Mouse (Mus musculus) gastrocnemius, postnatal 10 days (tissue): ENCODE data around the gene Mov10. TPM values are rescaled to one million over a fixed set of nuclear protein-coding genes. Genes with fewer than 3 reads are reported as not detected.
"Not testable (repeated sequence)": the region's sequence is repeated elsewhere in the genome, so short reads cannot be mapped to it uniquely, and the experiment has no call there.

ENCODE experiments used
- DNase-seq: peaks from one replicate; pipeline ENCODE4 v3.0.0; 2021; ENCODE audit warnings: mixed read lengths
- long read RNA-seq, 2 experiments: library from polyadenylated mRNA; stranded (forward); transcript quantifications; one replicate each; pipeline ENCODE4 v2.0.0; 2021
- total RNA-seq, 2 experiments: library from RNA; stranded (reverse); gene quantifications; 2 replicates each; pipeline ENCODE4 v1.2.3; 2021

The Mov10 gene
- total RNA-seq = 1 to 10 TPM; 5.5 to 8.7 TPM
- long read RNA-seq, experiment 1, partial matches to known transcripts = 12 of 18 reads
- long read RNA-seq, experiment 1, other reads (novel, unspliced or antisense) = 3 of 18 reads
- long read RNA-seq, experiment 2, partial matches to known transcripts = 6 of 12 reads
- long read RNA-seq, experiment 2, other reads (novel, unspliced or antisense) = 6 of 12 reads

DNA sequence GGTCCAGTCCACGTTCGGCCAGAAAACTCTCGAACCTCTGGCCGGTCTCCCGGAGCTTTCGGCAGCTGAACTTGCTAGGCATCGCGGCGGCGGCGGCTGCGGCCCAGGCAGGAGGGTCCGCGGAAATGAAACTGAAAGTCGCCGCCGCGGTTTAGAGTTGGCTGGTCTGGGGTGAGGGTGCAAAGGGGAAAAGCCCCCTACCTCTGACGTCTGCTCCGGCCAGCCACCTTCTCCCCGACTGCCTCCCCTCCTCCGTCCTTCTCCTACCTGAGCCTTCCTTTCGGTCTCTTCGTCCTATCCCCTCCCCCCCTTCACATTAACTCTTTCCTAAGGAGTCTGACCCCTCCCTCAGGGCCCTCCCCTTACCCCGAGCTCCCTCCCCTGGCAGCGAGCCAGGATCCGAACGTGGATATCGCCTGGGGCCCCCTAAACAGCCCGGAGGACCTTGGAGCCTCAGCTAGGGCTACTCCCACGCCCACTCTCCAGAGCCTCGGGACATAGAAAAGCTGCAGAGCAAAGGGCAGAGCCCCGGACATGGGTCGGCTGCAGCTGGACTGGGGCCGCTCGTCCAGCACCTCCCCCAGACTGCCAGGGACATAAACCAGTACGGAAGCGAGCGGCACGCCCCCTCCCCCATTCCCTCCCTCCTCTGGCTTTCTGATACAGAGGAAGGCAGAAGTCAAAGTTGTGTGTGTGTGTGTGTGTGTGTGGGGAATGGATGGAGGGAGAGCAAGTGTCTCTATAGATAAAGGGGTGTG is at the start of gene Mov10:
Mov10 (minus strand) TSS at position 573 of the 758 bp plus-strand sequence.
- peak; percentile 74 for DNase-seq

DNA sequence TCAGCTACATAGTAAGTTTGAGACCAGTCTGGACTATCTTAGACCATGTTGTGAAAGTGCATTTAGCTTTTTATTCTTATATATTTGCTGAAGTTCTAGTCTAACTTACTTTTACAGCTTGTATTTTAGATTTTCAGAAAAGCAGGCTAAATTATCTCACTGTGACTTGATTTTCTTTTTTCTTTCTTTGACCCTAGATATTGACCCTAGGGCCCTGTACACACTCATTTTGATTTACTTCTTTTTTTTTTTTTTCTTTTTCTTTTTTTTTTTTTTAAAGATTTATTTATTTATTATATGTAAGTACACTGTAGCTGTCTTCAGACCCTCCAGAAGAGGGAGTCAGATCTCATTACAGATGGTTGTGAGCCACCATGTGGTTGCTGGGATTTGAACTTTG is 48.3 kb upstream of the Mov10 start:
- DNase-seq = not testable (repeated sequence)

DNA sequence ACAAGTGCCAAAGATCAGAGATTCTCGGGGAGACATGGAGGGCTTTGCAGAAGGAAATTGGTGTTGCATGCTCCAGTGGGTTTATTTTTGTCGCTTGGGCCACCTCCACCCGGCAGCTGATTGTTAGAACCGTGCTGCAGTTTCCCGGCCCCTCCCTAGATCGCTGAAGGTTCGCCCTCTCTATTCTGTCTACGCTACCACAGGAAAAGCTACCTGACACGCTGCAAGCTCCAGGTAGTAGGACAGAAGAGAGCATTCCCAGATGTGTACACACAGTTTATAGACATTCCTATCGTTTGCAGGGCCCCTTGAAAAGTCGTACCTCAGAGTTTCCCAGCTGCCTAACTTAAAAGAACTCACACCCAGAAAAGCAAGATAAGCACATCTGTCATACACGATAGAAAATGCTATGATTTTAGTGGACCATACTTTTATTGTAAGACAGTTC is 47.0 kb upstream of the Mov10 start:
- no peak for DNase-seq

DNA sequence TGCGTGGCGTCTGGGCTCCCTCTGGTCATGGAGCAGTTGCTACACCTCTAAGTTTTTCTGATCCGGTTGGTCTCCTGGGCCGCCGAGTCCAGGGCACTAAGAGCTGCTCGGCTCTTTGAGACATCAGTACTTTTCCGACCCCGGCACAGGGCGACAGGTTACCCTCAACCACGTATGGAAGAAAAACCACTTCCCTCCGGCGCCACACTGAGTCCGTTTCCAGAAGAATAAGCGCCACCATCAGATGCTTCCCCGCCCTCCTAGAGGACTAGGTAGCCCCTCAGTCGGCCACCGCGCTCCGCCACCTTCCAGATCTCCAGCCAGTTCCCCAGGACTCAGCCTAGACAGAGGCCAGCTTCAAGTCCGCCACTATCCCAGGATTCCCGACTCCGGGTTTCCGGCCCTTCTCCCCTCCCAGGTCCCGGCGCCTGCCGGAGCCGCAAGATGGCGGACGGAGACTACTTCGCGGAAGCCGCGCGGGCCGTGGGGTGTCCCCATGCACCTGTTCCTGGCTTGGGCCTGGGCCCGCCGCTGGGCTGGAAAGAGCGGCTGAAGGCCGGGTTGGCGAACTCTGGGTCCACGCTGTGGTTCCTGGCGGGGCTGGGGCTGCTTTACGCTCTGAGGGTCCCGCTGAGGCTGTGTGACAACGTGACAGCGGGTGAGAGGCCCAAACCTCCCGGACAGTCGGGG is 46.4 kb upstream of the Mov10 start:
- DNase-seq = peak; percentile 89

DNA sequence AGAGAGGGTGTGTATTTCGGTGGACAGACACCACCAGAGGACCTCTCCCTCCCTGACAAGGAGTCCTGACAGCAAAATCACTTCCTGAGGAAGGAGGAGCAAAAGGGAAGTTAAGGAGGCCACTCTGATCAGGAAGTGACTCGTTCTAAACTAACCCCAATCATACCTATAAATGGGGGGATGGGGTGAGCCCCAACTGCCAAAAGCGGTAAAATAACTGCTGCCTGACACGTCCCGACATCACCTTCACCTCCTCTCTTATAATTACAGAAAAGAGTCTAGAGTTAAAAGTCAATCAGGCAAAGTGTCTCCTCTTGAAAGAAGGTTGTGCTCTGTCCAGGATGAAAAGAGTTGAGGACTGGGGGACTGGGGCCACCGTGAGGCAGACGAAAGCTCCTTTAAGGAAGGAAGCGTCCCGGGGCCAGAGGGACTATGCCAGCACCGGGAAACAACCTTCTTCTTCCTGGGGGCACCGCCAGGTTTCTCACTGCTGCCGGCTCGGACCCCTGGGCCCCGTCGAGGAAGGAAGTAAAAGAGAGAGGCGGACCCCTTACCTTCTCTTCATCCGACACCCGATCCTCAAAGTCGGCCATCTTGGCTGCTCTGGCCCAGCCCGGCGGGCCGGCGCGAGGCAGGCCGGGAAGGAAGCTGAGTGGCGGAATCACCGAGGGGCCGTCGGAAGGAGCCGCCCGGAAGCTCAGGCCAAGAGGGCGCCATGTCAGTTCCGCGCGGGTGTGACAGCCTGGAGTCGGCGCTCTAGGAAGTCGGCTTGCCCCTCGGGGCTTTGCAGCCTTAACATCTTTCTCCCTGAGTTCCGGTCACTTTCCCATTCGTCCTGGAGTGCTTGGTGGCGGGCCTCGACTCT is 45.7 kb upstream of the Mov10 start, which contains the start of the genes St7l and Capza1:
St7l (plus strand) TSS at position 220 of the 865 bp plus-strand sequence.
Capza1 (minus strand) TSS at position 720 of the 865 bp plus-strand sequence.
- peak; percentile 89 for DNase-seq

DNA sequence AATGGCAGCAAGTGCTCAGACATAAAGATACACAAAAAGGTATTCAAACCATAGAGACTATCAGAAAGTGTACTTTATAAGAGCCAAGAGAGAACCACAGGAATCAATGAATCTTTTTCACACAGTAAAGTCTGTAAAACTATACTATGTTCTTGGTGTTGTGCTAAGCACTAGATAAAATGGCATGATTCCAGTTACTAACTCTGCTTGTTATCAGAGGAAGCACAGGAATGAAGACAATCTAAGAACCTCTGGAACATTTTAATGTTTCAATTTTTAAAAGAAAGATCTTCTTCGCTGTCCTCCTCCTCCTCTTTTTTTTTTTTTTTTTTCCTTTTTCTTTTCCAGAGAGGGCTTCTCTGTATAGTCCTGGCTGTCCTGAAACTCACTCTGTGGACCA is 40.2 kb upstream of the Mov10 start:
- DNase-seq = no peak

DNA sequence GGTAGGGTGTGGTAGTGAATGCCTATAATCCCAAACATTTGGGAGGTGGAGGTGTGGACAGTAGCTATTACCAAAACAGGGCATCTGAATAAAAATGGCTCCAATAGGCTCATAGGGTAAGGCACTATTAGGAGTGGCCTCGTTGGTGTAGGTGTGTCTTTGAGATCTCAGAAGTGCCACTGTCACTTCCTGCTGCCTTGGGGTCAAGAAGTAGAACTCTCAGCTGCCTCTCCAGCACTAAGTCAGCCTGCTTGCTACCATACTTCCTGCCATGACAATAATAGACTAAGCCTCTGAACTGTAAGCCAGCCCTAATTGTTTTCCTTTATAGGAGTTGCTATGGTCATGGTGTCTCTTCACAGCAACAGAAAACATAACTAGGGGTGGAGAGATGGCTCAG is 37.7 kb upstream of the Mov10 start:
- no peak for DNase-seq

DNA sequence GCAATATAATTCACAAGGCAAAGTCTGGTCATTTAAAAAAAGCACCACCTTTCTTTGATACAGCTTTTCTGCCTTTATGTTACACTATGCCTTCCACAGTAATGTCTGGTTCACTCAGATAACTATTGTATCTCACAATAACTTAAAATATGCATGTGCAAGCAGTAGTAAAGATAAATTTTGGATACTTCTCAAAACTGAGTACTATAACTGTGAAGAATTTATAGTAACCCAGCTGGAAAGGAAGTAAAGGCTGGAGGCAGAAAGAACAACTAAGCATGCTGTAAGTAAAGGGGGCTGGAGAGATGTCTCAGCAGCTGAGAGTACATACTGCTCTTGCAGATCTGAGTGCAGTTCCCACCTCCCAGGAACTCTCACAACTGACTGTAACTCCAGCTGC is 36.5 kb upstream of the Mov10 start:
- no peak for DNase-seq

DNA sequence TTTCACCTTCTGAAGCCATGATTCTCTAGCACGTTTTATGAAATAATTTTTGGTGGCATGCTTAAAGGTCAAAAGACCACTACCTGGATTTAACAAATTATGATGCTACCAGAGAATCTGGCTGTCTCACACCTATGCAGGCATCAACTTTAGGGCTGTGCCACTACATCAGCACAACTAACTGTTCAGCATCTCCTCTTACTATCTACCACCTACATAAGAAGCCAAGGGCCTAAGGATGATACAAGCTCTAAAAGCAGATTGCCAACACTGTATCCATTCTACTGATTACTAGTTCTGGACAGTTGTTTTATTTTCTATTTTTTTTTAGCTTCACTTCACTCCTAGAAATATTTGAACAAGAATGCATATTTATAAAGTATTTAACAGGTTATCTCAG is 36.1 kb upstream of the Mov10 start:
- DNase-seq = no peak

DNA sequence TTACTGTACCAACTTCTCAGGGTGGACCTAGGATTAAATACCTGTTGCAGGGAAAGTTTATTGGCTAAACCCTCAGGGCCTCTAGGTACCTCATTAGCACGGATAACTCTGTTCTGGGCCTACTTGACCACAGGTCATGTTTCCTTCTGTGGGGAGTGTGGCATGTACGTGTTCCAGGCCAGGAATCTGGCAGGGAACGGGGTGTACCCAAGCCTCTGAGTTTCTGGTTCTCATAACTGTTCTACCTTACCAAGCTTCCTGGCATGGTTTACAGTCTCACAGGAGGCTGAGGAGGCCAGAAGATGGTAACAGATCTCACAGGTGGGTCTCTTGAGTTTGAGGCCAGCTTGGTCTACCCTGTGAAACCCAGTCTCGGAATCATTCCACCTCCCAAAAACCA is 28.2 kb upstream of the Mov10 start:
- DNase-seq = no peak

DNA sequence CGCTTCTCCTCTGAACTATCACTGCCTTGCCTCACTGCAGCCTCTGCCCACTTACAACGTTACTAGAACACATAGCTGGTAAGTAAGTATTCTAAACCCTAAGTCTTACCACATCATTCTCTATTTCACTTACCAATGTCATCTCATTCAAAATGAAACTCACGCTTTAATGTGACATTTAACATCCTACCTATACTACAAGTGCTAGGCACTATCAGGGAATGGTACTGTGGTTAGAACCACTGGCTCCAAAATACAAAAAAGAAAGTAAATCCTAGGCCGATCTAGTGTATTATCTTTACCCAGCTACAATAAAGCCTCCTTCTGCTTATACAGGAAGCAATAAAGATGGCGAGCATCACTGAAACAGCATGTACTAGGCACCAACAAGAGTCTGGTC is 22.7 kb upstream of the Mov10 start:
- DNase-seq = no peak

DNA sequence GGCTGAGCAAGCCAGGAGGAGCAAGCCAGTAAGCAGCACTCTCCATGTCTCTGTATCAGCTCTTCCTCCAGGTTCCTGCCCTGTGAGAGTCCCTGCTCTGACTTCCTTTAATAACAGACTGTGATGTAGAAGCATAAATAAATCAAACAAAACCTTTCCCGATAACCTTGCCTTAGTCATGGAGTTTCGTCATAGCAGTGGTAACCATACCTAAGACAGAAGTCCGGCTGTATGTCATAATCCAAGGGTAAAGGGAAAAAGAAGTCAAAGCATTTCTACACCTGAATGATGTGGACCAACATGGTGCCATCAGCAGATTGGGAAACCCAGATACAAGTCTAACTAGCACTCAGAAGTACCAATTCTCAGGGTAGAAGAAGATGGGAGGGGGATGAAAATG is 17.4 kb upstream of the Mov10 start:
- no peak for DNase-seq

DNA sequence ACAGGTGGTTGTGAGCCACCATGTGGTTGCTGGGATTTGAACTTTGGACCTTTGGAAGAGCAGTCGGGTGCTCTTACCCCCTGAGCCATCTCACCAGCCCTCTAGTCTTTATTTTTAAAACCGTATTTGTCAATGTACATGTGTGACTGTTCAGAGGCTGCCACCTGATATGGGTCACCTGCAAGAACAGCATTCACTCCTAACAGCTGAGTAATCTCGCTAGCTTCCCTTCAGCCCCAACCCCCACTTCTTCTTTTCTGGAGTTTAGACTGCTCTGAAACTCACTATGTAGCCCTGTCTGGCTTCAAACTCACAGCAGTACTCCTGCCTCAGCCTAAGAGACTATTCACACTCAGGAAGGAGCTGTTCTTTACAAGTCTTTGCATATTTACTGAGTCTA is 4.0 kb upstream of the Mov10 start:
- DNase-seq = no peak

DNA sequence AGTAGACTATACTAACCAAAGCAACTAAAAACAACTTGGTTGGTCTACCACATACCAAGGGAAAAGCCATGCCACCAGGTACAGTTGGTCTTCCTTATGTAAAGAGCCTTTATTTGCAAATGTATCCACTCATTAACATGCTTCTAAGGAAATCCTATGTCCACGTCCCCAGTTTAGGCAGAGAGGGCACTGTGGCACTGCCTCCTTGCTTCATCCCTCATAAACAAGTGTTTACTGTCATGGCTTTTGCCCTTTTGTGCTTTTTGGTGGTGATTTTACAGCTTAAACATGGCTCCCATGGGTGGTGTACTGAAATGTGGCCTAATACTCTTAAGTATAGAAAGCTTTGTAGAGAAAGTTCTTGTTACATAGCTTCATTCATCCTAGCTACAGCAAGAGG is 2.1 kb upstream of the Mov10 start:
- DNase-seq = no peak

DNA sequence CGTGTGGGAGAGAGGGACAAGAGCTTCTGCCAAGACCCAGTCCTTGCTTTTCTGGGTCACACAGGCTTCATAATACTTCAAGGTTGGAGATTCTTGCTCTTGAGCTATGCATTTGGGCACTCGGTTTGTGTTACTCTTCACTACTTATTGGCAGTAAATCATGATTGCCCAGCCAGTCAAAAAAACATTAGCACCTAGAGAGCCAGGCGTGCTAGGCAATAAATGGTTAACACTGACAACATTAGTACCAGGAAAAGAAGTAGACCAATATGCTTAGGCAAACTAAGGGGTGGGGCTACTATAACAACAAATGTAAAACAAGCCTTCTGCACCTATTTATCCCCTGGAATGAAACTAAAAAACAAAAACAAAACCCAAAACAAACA is 379 bp upstream of the Mov10 start:
- no peak for DNase-seq

DNA sequence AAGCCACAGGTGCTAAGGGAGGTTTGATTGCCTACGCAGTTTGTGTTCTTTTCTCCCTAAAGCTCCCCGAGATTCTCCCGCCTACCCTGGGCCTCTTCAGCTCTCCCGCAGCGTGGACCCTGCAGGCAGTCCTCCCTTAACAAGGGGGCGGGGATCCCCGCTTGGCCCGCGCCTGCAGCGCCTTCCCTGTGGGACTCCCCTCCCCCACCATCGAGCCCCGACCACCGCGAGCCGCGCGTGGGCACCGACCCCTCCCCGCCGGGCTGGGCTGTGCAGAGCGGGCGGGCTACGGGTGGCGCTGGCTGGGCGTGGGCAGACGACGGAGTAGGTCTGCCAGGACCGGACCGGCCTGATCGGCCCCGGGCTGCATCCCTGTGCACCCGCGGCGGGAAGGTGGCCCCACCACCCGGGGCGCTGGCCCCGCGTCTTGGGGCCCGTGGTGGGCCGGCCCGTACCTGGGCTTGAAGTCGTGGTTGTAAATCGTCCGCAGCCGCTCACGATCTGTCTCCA is 827 bp downstream of the Mov10 start:
- DNase-seq = peak; percentile 69

DNA sequence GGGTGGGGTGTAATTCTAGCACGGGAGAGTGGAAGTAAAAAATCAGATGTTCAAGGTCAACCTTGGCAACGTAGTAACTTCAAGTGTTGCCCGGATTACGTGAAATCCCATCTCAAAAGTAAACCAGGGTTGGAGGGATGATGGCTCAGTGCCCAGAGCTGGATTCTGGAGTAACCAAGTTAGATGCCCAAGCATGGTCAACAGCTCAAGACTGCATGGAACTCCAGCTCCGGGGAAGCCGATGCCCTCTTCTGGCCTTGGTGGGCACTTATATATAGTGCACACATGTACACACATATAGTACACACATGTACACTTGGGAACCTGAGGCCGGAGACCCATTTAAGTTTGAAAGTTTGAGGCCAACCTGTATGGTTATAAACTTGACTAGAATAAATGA is 2.2 kb downstream of the Mov10 start:
- DNase-seq = no peak

DNA sequence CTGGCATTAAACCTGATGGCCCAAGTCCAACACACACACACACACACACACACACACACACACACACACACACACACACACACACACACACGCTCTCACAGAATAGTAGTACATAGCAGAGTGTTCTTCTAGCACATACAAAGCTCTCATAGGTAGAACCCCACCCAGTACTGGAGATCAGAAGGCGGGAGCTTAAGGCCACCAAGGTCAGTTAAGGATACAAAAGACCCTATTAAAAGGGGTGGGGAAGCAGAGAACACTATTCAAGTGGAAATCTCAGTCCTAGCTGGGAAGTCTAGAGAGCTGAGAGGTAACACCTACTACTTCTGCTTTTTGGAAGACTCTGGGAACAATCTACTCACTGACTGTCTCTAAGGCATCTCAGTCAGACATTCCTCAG is 3.0 kb downstream of the Mov10 start:
- no peak for DNase-seq

DNA sequence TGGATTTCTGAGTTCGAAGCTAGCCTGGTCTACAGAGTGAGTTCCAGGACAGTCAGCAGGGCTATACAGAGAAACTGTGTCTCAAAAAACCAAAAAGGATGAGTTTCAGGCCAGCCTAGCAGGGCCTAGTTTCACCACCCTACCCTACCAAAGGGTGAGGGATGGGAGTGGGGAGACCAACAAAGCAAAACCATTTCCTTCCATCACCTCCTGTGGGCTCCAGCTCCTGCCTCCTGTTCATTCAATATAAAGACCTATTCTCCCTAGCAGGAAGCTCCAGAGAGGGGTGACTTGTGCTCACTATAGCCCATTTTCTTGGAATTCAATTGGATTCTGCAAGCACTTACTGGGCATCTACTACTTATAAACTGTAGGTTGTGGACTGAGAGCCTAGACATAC is 3.6 kb downstream of the Mov10 start:
- DNase-seq = no peak

DNA sequence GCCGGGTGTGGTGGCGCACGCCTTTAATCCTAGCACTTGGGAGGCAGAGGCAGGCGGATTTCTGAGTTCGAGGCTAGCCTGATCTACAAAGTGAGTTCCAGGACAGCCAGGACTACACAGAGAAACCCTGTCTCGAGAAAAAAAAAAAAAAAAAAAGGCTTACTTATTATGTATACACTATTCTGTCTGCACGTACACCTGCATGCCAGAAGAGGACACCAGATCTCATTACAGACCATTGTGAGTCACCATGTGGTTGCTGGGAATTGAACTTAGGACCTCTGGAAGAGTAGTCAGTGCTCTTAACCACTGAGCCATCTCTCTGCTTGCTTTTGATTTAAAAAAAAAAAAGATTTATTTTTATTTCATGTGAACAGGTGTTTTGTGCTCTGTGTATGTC is 5.1 kb downstream of the Mov10 start:
- DNase-seq = not testable (repeated sequence)

DNA sequence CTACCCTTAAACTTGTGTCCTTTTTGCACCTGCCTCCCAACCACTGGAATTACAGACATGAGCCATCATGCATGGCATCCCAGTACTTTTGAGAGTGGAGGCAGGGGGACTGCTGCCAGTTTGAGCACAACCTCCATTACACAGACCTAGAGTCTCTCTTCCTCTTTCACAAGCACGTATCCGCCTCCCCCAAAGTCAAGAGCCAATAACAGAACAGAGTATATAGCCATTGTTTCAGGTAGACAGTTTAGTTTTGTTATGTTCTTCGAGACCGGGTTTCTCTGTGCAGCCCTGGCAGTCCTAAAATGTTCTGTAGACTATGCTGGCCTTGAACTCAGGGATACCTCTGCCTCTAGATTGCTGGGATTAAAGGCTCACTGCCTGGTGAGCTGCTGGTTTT is 6.1 kb downstream of the Mov10 start:
- DNase-seq = no peak

DNA sequence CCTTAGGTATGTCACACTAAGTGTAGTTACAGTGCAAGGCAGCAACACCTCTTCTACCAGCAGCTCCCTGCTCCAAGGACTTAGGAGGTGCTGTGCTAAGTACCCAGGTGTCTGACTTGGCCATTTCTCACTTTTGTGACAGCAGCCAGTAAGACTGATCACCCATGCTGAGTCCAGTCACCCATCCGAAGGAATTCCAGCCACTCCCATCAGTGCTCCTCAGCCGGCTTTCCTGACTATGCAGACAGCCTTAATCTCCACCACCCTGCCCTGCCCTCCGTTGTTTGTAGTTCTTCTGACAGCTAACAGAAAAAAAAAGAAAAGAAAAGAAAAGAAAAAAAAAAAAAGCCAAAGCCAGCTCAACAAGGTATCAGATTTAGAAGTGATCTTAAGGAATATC is 6.6 kb downstream of the Mov10 start:
- no peak for DNase-seq
